Mouse (Mus musculus) thymus, postnatal 36 days (tissue): ENCODE measurements around the gene Ralgds.
A peak's percentile ranks its signal among the peaks of the same experiment; 100 is the strongest.
"Not testable (repeated sequence)": the region's sequence is repeated elsewhere in the genome, so short reads cannot be mapped to it uniquely, and the experiment has no call there.

Experiments
- DNase-seq, 2 experiments: peaks; one replicate each; pipeline ENCODE4 v3.0.0; 2022; ENCODE audit warnings: mixed read lengths in 2 of 2

Ralgds gene

DNA sequence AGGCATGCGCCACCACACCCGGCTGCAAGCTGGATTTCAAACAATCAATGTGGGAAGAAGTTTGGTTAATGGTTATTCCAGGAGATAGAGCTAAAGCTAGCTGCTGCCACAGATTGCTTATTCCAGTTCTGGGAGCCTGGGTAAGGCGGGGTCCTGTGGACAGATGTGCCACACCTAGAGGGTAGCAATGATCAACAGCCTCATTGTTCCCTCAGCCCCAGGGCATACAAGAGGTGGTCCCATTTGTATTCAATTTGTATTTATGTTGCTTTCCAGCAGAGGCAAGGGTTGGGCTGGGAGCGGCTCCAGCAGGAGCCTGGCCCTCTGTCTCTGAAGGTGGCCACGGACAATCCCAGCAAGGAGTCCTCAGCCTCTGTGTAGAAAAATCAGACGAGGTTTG, 6.6 kb upstream of the Ralgds start:
- DNase-seq: no peak

DNA sequence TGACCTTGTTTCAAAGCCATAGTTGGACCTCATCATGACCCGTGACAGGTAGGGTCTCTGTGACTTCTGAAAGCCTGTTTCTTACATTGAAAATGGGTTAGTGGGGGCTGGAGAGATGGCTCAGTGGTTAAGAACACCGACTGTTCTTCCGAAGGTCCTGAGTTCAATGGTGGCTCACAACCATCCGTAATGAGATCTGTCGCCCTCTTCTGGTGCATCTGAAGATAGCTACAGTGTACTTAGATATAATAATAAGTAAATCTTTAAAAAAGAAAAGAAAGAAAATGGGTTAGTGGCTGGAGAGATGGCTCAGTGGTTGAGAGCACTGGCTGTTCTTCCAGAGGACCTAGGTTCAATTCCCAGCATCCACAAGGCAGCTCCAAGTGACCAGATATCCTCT, 1.3 kb upstream of the Ralgds start:
- DNase-seq: not testable (repeated sequence)

DNA sequence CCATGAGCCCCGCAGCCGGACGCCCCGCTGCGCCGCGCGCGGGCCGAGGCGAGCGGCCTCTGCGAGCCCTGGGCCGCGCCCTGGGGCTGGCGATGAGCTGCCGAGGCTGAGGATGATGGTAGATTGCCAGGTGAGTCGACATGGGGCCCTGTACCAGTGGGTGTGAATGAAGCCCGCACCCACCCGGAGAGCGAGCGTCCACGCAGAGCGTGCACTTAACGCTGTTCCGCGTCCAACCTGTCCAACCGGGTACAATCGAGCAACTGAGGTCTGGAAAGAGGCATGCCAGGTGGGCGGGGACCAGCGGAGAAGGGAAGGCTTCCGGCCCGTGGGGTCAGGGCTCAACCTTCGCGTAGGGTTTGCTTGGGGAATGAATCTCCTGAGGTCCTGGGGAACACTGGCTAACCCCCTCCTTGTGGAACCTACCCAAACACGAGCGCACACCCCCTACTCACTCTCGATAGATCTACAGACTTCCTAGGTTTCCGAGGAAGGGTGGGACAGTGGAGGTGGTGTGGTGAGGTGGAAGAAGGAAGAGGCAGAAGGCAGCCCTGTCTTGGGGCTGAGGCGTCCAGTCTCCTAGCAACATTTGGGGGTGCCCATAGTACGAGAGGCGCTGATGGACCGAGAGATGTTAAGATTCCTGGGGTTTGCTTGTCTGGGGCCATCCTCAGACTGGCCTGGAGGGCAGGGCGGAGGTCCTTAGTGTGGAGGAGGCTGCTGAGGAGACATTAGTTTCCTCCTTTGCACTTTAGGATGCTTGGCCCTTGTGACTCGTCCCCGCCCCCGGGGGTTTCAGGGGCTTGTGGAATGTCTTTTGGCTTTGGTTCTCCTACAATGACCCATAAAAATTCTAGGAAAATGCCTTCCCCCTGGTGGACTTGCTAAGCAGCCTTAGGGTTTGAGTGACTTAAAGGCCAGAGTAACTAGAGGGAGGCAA, 776 bp downstream of the Ralgds start:
- peak; percentile 38 to 46 for DNase-seq

DNA sequence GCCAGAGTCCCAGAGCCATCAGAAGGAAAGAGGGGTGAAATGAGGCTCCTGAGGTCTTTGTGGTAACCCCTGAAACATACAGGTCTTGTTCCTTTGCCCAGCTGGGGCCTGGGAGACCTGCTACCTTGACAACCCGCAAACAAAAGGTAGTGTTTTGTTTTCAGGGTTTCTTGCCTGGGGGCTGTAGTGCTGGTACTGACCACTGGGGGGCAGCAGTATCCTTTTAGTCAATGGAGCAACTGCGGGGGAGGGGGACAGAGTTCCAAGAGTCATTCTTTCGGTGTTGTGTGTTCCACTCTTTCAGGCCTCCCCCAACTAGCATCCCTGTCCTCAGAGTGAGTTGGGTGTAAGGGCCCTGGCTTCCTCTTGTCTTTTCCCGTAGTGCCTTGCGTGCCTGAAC, 1.6 kb downstream of the Ralgds start:
- DNase-seq: peak; percentile 74 to 85

DNA sequence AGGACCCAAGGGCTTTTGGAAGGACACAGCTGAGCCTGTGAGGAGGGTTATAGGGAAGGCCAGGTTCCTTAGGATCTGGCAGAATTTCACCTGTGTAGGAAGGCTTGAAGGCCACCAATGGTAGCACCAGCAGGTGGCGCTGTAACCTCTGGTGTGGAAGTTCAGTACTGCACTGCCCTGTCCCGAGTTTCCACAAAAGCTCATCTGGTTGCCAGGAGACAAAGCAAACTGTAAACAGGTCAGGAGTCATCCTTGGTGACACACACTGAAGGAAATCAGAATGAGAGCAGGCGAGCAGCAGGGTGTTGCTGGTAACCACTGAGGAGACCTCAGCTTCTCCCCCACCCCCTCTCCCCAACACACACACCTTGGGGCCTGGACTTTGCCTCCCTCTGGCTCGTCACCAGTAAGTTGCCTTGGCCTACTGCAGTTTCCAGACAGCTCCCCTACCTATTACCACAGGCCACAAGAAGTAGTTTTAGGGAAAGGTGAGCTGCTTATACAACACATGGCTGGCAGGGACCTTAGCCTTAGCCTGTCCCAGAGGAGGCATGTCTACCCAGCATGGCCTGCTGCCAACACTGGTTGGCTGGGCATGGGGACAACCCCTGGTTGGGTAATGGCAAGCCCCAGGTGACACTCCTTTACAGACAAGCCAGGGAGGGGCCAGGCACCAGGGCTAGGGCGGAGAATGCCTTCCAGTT, 4.4 kb downstream of the Ralgds start:
- DNase-seq: peak; percentile 64 to 73

DNA sequence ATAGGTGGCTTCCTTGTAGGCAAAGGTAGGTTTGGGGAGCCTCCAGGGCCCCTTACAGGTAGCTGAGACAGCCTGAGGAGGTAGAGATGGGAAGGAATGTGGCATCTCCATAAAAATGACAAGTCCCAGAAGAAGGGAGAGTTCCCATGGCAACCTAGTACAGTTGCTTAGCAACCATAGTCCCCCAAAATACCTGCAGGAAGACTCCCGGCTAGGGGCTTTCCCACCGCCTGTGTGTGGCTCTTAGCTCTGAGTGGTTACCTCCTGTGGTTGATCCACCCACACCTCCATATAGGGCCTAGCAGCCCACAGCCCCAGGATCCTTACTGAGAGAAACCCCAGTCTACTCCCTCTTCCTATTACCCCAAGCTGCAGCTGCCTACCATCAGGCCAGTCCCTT, 5.3 kb downstream of the Ralgds start:
- peak in 1 of 2 experiments; percentile 43 for DNase-seq

DNA sequence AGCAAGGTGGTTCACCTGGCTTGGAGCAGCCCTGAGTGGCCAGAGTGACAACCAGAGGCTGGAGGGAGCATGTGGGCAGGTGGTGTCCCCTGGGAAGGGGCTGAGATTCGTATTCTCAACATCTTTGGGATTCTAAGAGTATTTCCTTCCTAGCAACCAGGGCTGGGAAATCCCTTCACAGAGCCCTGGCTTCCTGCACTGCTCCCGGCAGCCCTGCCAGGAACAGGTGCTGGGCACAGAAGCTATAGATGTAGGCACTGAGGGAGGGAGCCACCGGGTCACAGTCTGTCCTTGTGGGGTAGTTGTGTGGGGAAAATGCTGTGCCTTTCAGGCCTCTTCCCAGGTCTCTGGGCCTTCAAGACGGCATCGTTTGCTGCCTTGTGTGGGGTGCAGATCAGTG, 7.7 kb downstream of the Ralgds start:
- DNase-seq: no peak

DNA sequence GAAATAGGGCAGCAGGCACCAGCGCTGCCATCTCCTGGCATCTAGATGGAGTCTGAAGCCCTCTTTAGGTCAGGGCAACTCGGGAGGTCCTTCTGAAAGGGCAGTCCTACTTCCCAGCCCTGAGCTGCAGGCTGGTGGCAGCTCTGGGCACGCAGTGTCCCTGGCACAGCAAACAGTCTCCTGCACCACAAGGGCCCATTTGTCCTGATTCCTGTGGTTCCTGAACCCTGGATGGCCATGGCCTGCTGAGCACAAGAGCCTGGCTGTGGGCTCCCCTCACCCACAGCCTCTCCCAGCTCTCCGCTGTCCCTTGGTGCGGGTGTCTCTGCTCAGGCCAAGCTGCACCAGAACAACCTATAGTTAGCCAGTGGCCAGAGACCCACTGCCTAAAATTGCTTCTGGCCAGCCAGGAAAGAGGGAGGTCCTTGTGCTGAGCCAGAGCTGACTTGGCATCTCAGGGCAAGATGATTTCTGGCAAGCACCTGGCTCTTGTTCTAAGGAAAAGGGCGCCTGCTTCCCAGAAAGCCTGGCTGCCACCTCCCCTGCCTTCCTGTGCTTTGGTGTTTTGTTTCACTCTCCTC, 8.7 kb downstream of the Ralgds start:
- no peak for DNase-seq

DNA sequence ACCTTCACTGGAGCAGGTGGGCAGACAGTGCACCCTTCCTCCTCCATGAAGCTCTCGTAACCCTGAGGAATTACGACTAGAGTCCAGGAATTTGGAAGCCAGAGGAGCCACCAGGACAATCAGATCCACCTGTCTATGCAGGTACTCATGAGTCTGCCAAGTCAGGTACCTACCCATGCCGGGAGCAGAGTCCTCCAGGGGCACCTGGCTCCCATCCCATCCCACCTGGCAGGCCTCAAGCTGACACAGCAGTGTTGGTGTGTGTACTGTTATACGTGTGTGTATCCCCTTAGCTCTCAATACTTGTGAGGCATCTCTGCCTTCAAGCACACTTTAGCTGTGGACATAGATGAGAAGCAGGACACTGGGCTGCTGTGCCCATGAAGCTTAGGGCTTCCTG, 9.2 kb downstream of the Ralgds start:
- DNase-seq: no peak

DNA sequence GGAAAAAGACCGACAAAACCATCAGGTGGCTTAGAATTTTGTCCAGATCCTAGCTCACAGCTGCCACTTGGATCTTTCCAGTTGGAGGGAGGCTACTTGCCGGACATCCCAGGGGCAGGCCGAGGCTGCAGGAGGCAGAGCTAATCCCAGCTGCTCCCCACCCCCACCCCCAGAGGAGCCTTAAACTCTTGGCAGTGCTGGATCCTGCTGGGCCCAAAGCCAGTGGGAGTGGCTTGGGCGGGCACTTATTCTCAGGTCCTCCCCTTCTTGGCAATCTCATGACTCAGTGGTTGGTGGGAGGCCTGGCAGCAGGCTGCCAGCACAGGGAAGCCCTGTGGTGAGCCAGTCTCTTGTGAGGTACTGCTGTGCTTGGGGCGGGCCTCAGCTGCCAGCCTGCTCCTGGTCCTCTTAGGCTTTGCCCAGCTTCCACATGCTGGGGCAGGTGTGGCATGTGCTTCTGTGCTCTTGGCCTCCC, 10.8 kb downstream of the Ralgds start:
- DNase-seq: no peak

DNA sequence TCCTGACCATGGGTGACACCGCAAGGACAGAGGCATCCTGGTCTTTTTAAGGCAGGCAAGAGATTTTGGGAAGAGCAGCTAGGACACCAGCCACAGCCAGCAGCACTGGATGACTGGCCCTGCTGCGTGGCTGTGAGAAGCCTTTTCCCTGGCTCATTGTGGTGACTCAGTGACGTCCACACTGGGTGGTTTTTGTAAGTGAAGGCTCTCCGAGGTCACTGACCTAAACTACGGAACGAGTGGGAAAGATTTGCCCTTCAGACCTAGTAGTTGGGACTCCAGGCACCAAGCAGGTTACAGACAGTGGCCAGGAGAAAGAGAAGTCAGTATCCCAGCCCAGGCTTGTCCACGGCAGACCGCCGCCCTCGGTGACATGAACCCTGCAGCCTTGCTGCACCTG, 11.5 kb downstream of the Ralgds start:
- no peak for DNase-seq

DNA sequence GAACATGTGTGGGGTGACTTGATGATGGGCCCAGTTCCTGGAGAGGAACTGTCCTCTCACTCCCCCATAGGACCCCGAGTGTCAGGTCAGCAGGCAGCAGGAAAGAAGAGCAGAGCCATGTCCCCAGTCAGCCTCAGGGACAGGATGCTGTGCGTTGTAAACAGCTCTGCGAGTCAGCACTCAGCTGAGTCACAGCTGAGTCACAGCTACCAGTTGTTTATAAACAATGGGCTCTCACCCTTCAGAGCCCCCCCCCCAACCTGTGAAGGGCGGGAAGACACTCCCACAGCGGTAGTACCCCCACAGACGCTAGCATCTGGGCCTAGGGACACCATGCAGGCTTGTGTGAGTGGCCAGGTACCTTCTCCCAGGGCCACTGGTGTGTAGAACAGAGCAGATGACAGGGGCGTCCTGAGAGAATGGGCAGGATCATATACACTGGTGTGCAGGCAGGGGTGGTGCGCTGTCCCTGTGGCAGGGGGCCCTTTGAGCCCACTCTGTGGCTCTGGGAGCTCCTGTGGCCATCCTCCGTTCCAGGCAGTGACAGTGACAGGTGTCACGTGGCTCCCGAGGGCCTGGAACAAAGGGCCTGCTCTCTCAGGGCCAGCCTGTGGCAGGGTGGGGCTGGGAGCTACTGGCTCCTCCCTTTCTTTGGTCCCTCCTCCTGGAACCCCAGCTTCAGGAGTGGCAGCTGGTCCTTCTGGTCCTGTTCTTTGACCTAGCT, 12.5 kb downstream of the Ralgds start:
- no peak for DNase-seq

DNA sequence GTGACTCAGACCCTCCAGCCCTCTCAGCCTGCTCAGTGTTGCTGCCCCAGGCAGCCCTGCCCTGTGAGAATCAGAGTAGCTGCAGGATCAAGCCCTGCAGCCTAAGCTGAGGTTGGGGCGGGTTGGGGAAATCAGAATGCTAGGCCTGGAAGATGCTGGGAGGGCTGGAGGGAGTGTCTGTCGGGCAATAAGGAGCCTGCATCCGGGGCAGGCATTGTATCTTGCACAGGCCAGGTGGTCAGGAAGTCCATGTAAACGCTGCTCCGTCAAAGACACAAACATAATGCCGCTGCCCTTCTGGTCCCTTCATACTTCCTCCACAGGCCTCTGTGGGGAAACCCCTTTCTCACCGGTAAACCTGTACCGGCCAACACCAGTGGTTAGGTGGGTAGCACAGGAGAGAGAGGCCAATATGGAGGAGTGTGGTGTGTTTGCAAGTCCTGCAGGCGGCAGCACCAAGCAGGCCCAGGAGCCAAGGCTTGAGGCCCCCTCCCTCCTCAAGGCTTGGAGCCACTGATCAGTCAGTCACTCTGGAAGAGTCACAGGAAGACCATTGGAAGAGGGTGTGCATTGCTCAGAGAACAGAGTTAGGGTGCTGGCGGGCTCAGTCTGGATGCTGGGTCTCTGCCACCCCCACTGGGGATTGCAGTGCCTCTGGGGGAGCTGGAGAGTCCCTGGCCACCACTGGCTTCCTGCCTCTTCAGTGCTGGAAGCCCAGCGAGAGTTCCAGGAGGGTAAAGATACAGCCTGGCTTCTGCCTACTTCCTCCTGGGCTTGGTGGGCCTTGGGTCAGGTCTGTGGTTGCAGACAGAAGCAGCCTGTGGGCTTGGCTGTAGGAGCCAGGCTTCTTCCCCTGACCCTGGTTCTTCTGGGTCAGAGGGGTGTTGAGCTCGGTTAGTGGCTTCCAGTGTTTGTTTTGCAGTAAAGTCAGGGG, 13.3 kb downstream of the Ralgds start:
- DNase-seq: no peak

DNA sequence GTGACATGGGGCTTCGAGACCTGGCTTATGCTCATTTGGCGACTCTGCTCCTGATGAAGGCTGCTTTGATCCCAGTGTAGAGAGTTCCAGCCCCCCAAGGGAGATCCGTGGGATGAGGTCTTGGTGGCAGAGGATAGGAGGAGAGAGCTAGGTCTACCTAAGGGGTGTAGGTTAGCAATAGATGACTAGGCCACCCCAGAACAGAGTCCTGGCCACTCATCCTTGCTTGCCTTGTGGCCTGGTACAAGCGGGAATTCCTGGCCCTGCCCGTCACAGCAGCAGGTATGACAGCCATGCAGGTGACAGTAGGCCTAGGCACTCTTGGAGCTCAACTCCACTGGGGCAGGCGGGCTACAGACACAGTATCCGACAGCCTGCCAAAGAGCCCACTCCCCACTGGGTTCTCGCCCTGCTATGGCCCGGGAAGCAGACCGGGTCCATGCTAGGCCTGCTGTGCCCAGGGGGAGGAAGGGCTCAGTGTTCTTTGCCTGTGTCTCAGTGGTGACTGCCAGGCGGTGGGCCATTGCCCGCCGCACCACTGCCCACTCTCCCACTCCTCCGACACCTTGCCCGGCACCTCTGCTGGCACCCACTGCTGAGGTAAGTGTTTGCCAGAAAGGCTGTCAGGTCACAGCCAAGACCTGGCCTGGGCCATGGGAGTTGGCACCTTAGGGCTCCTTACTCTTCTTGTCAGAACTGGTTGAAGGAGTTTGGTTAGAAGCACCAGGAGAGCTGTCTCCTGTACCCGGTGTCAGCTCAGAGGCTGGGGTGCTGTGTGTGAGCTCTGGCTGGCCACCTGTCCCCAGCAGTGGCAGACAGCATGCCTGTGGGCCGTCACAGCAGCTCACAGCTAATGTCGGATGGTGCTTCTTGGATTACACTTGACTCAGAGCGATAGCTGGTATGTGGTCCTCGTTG, 14.8 kb downstream of the Ralgds start:
- DNase-seq: no peak

DNA sequence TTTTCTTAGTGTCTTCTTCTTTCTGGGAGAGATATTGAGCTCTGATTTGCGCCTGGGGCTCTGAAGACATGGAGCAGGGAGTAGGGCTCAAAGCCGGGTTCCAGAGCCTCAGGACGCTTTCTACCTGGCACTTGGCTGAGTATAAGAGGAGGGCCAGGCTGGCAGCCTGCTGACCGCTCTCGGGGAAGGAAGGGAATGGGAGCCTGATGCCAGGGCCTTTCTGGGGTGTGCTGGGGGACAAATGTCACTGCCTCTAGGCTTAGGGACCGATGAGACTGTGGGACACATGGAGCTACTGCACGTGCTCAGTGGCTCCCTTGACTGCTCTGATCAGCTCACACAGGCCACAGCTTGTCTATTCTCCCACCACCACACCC, 15.4 kb downstream of the Ralgds start:
- no peak for DNase-seq

DNA sequence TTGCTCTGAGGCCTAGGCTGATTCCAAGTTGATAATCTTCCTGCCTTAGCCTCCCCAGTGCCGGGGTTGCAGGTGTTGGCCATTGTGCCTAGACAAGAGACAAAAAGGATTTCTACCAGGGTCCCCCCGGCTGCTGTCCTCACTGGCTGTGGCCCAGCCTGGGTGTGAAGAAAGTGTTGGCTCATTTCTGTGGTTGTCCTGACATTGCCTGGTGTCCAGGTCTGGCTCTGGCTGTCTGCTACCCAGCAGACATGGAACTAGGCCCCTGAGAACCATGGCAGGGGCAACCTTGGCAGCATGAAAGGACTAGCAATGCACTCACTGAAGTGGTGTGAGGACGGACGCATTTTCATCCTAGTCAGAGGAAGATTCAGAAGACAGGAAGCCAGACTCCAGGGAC, 16.9 kb downstream of the Ralgds start:
- no peak for DNase-seq

DNA sequence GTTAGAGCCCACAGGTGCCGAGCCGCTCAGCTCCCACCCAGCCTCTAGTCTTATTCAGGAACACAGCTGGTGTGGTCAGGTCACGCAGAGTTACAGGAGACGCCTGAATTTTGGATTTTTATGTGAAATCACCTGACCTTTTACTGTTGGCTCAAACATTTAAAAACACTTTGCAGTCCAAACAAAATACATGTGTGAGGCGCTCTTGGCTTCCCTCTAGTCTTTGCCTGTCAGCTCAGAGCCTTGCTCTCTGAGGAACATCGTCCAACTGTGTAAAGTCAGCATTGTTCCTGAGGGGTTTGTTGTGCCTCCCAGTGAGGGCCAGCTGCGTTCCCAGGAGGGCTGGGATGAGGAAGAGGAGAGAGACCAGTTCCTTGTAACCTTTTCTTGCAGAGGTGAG, 17.4 kb downstream of the Ralgds start:
- DNase-seq: no peak

DNA sequence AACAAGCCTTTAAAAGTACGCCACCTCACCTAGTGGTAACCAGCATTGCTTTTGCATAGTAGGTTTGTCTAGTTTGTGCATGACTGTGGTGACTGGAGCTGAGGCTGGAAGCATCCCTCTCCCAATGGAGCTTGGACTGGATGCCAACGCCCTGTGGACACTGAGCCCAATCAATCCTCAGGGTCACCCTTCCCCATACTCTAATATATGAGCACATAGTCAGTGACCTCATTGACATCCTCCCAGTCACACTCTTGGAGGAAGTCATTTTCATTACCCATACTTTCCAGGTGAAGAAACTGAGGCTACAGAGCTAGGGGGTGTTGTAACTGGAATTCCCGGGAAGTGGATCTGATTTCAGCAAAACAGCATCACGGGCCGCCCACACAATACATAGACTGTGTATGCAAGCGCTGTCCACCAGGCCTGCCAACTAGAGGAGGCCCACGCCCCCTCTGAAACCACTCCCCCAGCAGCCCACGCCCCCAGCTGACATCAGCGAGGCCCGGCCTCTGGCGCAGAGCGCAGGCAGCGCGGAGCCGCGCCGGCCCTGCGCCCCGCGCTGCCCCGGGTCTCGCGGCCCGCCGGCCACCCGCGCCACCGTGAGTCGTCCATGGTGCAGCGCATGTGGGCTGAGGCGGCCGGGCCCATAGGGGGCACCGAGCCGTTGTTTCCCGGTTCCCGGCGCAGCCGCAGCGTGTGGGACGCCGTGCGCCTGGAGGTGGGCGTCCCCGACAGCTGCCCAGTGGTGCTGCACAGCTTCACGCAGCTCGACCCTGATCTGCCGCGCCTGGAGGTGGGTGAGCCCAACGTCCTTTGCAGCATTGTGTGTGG, 20.2 kb downstream of the Ralgds start:
- DNase-seq: peak; percentile 67 to 72

DNA sequence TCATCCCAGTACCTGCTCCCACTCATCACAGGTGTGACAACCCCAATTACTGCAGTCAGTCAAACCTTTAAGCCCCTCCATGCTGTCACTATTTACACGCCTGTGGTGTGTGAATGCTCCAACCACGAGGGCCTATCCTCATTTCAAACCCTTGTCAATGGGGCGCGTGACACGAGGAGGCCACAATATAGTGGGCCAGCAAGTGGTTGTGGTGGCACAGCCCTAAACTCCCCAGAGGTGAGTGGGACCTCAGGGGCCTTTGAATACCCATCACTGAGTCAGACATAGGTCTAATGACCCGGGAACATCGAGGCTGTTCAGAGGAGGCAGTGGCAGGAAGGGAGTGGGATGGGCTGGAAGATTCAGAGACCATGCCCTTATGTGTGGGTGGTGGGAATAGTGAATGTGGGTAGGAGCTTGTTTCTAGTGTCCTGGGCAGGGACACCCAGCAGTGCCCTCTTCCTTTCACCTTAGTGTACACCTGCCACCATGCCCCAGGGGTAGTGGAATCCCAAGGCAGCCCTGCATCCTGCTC, 21.0 kb downstream of the Ralgds start:
- no peak for DNase-seq
